Comparison of ENCODE assay signal across 20 mouse cellular contexts in the genomic region with DNA sequence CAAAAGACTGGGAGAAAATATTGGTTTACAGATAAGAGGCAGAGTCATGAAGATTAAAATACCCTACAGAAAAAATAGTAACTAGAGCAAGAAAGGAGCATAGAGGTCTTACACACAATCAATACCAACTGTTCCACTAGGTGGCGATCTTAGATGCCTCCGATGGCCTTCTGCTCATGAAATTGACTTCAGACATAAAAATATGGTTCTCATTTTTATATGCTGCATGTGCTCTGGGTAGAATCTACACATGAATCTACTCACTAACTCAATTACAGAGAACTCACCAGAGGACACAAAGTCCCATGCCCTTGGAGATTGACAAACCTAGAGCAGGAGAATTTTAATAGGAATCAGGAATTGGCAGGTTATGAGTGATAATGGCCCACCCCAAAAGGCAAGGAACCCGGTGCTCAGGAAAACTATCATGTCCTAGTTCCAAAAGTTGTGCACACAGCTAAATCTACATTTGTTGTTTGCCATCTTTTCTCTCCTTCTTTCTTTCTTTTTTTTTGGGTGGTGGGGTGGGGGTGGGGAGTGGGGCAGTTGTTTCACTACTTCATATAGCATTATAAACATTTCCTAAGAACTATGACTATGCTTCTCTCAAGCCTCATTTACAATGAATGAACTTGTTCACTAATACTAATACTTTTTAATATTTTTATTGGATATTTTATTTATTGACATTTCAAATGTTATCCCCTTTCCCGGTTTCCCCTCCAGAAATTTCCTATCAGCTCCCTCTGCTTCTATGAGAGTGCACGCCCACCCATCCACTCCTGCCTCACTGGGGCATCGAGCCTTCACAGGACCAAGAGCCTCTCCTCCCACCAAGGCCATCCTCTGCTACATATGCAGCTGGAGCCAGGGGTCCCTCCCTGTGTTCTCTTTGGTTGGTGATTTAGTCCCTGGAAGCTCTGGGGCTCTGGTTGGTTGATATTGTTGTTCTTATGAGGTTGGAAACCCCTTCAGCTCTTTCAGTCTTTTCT. TPM values are rescaled to one million over a fixed set of nuclear protein-coding genes. Genes with fewer than 3 reads are reported as not detected.
DNase-seq lines count a peak whose midpoint lies in the region; ATAC-seq and TF ChIP-seq lines count a peak whose summit lies in the region.
"Not testable (repeated sequence)": the region's sequence is repeated elsewhere in the genome, so short reads cannot be mapped to it uniquely, and the experiment has no call there.
"Had no signal": no experiment of that assay in that cellular context is flagged by ENCODE, and none has a peak within 500 bp of the region (broad histone marks: within the 10 kb centered on the region; RNA-seq: fewer than 3 reads in every experiment).

No protein-coding gene starts in this region.

- TF ChIP-seq EP300 in CH12.LX (IDR thresholded peaks at IDR 0.05; ENCODE audit: low read length); liver, embryonic 14.5 days (IDR thresholded peaks at IDR 0.05; ENCODE audit: low read depth): not testable (repeated sequence)

- not testable (repeated sequence) for H3K36me3 ChIP-seq in CH12.LX (replicated peaks in 1 of 2; ENCODE audit: control insufficient read depth in 1 of 2, insufficient read depth in 1 of 2, low read length in 1 of 2); forebrain, embryonic 11.5 days (ENCODE audit: control insufficient read depth, insufficient read depth, low read length); intestine, postnatal 0 days (ENCODE audit: control insufficient read depth, insufficient read depth); liver, embryonic 14.5 days (replicated peaks; ENCODE audit: control insufficient read depth, insufficient read depth, low read depth); midbrain, postnatal 0 days (ENCODE audit: insufficient read depth, low read length)

- not testable (repeated sequence) for H3K79me2 ChIP-seq in CH12.LX (replicated peaks; ENCODE audit: control insufficient read depth, extremely low read depth, insufficient read depth, poor library complexity, severe bottlenecking)

- WGBS in forebrain, embryonic 11.5 days, result 65% methylated on average over 6 of the region's 6 CpGs
- WGBS in intestine, postnatal 0 days, result 61% methylated on average over 6 of the region's 6 CpGs
- WGBS in liver, embryonic 14.5 days (ENCODE audit: insufficient replicate concordance), result 45% methylated on average over 6 of the region's 6 CpGs
- 62% methylated on average over 6 of the region's 6 CpGs for WGBS in midbrain, postnatal 0 days

- DNase-seq in CH12.LX (ENCODE audit: extremely low read depth), result peak; percentile 31
- peak; percentile 3 for DNase-seq in adrenal gland, postnatal 25 days
- DNase-seq in forebrain, embryonic 11.5 days (ENCODE audit: low spot score), result peak; percentile 43
- DNase-seq in kidney, postnatal 36 days, result peak; percentile 11 to 42
- DNase-seq in liver, embryonic 14.5 days (ENCODE audit: low read depth in 3 of 3, low spot score in 3 of 3); midbrain, postnatal 0 days (ENCODE audit: low spot score): not testable (repeated sequence)

- in situ Hi-C loops in CH12.LX (cut with MboI; ENCODE audit: low pct_ligation_motif_present, low pct_unique_long_range_greater_than_20kb, low sequenced_read_pairs), result not testable (repeated sequence)

- TF ChIP-seq CTCF in CH12.LX (conservative IDR thresholded peaks at IDR 0.05 in 1 of 2, IDR thresholded peaks at IDR 0.05 in 1 of 2; ENCODE audit: low read depth in 2 of 2, low read length in 2 of 2), result peak; percentile 53 to 76; a peak in 3 of 4 replicates
- peak; percentile 54 for TF ChIP-seq CTCF in intestine, postnatal 0 days (IDR thresholded peaks at IDR 0.05; ENCODE audit: low read depth)
- TF ChIP-seq CTCF in liver, embryonic 14.5 days (IDR thresholded peaks at IDR 0.05; ENCODE audit: low read depth), result peak; percentile 32; the same call in 1 of the 2 replicates
- peak; percentile 22 for TF ChIP-seq CTCF in midbrain, postnatal 0 days (IDR thresholded peaks at IDR 0.05)

- TF ChIP-seq RAD21 in CH12.LX (IDR thresholded peaks at IDR 0.05; ENCODE audit: low read depth, low read length), result not testable (repeated sequence)

- H3K4me2 ChIP-seq in CH12.LX (ENCODE audit: insufficient read depth, low read depth, poor library complexity, severe bottlenecking); forebrain, embryonic 11.5 days (ENCODE audit: low read depth, low read length, severe bottlenecking); intestine, postnatal 0 days (replicated peaks; ENCODE audit: low read depth); liver, embryonic 14.5 days (ENCODE audit: low read depth); midbrain, postnatal 0 days (ENCODE audit: low read depth, low read length, poor library complexity, severe bottlenecking): not testable (repeated sequence)

- dilution Hi-C loops in CH12.LX (cut with MboI; ENCODE audit: extremely low pct_ligation_motif_present, extremely low pct_unique_long_range_greater_than_20kb, low sequenced_read_pairs), result not testable (repeated sequence)

- H3K9ac ChIP-seq in CH12.LX (ENCODE audit: insufficient read depth, low read depth); forebrain, embryonic 11.5 days (ENCODE audit: low read length); intestine, postnatal 0 days (ENCODE audit: low read depth, low read length); liver, embryonic 14.5 days (replicated peaks); midbrain, postnatal 0 days (replicated peaks; ENCODE audit: low read length, poor library complexity, severe bottlenecking): not testable (repeated sequence)

- not testable (repeated sequence) for H3K4me3 ChIP-seq in CH12.LX (replicated peaks in 1 of 3; ENCODE audit: low read depth in 2 of 3, low read length in 2 of 3, poor library complexity in 1 of 3); forebrain, embryonic 11.5 days (ENCODE audit: low read depth, low read length); intestine, postnatal 0 days (ENCODE audit: low read depth, low read length); liver, embryonic 14.5 days (ENCODE audit: insufficient read depth in 1 of 2, low read depth in 2 of 2, low read length in 2 of 2); midbrain, postnatal 0 days (ENCODE audit: low read depth, low read length)

- not testable (repeated sequence) for H3K27ac ChIP-seq in CH12.LX (ENCODE audit: insufficient read depth, low read depth); forebrain, embryonic 11.5 days (ENCODE audit: low read depth, low read length); intestine, postnatal 0 days (ENCODE audit: low read depth, low read length); liver, embryonic 14.5 days; midbrain, postnatal 0 days (ENCODE audit: low read depth, low read length)

- H3K4me1 ChIP-seq in CH12.LX (ENCODE audit: control insufficient read depth in 1 of 2, insufficient read depth in 2 of 2); forebrain, embryonic 11.5 days (replicated peaks; ENCODE audit: control insufficient read depth, insufficient read depth, low read length); intestine, postnatal 0 days (replicated peaks; ENCODE audit: control insufficient read depth, insufficient read depth, low read length); liver, embryonic 14.5 days (replicated peaks; ENCODE audit: control insufficient read depth in 2 of 2, insufficient read depth in 2 of 2, low read length in 1 of 2); midbrain, postnatal 0 days (ENCODE audit: insufficient read depth, low read length): not testable (repeated sequence)

- not testable (repeated sequence) for H3K27me3 ChIP-seq in CH12.LX (replicated peaks); forebrain, embryonic 11.5 days (ENCODE audit: control insufficient read depth, insufficient read depth, low read length); intestine, postnatal 0 days (replicated peaks; ENCODE audit: control insufficient read depth, insufficient read depth, low read length); liver, embryonic 14.5 days (ENCODE audit: control insufficient read depth, insufficient read depth, low read length); midbrain, postnatal 0 days (ENCODE audit: insufficient read depth, low read length)

- not testable (repeated sequence) for H3K9me3 ChIP-seq in CH12.LX (replicated peaks; ENCODE audit: low read length); liver, embryonic 14.5 days (ENCODE audit: control insufficient read depth, low read length)
- peaks cover 16% of the 10 kb centered on the region for H3K9me3 ChIP-seq in forebrain, embryonic 11.5 days (ENCODE audit: control insufficient read depth, low read length)
- peaks cover 10% of the 10 kb centered on the region; the same call in 1 of the 2 replicates for H3K9me3 ChIP-seq in intestine, postnatal 0 days (ENCODE audit: control insufficient read depth)
- H3K9me3 ChIP-seq in midbrain, postnatal 0 days (ENCODE audit: low read length), result peaks cover 37% of the 10 kb centered on the region

- ATAC-seq in forebrain, embryonic 11.5 days (replicated peaks; ENCODE audit: low FRiP score); liver, embryonic 14.5 days (ENCODE audit: insufficient read depth): not testable (repeated sequence)
- ATAC-seq in intestine, postnatal 0 days, result 0 out of 2 replicates have a peak, but pooled peaks have one; percentile 36
- peak; percentile 58; the same call in 1 of the 2 replicates for ATAC-seq in midbrain, postnatal 0 days (ENCODE audit: low FRiP score)

- not testable (repeated sequence) for TF ChIP-seq POLR2A in CH12.LX (IDR thresholded peaks at IDR 0.05; ENCODE audit: low read depth, low read length)

RNA-seq across cellular contexts. Expression of gene Gm21190, which starts 20.3 kb away (rescaled TPM):
- total RNA-seq in CH12.LX (2012; rRNA removed) (not detected in 2 replicates), CH12.LX (2014; rRNA removed) (not detected in 2 replicates)
- not detected in 2 replicates for polyA plus RNA-seq in CH12.LX (2012; ENCODE audit: insufficient read length, low read depth)
- total RNA-seq in adrenal gland, postnatal 25 days (2021), result not detected in 2 replicates
- not detected in 2 replicates for polyA plus RNA-seq in forebrain, embryonic 11.5 days (2014; fragmentation: Nextera tagmentation; extraction: Ambion mirVana)
- polyA plus RNA-seq in intestine, postnatal 0 days (2015; fragmentation: Nextera tagmentation; extraction: Ambion mirVana), result not detected in 2 replicates
- polyA plus RNA-seq in liver, embryonic 14.5 days (2012; rRNA removed), result not detected in 2 replicates
- polyA plus RNA-seq in liver, embryonic 14.5 days (2014; fragmentation: Nextera tagmentation; extraction: Ambion mirVana), result not detected in 2 replicates
- not detected in 2 replicates for total RNA-seq in midbrain, postnatal 0 days (2014; rRNA removed)
- polyA plus RNA-seq in midbrain, postnatal 0 days (2015; fragmentation: Nextera tagmentation; extraction: Ambion mirVana), result not detected in 2 replicates
- total RNA-seq: adrenal gland, adult 8-10 months; gastrocnemius, postnatal 25 days; heart, postnatal 25 days; layer of hippocampus, postnatal 36 days; left cerebral cortex, postnatal 36 days; MEL had no signal
- polyA plus RNA-seq: cortical plate, adult 2 months; forebrain, embryonic 12.5 days; hindbrain, embryonic 15.5 days; intestine, embryonic 16.5 days; liver, embryonic 15.5 days; midbrain, embryonic 10.5 days; neural tube, embryonic 15.5 days had no signal

RNA-seq across cellular contexts. Expression of gene Gm21149, which starts 32.4 kb away (rescaled TPM):
- not detected in 2 replicates for total RNA-seq in CH12.LX (2012; rRNA removed)
- not detected in 2 replicates for total RNA-seq in CH12.LX (2014; rRNA removed)
- polyA plus RNA-seq in CH12.LX (2012; ENCODE audit: insufficient read length, low read depth), result not detected in 2 replicates
- total RNA-seq in adrenal gland, postnatal 25 days (2021), result not detected in 2 replicates
- polyA plus RNA-seq in forebrain, embryonic 11.5 days (2014; fragmentation: Nextera tagmentation; extraction: Ambion mirVana), result not detected in 2 replicates
- not detected in 2 replicates for polyA plus RNA-seq in intestine, postnatal 0 days (2015; fragmentation: Nextera tagmentation; extraction: Ambion mirVana)
- not detected in 2 replicates for polyA plus RNA-seq in liver, embryonic 14.5 days (2012; rRNA removed)
- polyA plus RNA-seq in liver, embryonic 14.5 days (2014; fragmentation: Nextera tagmentation; extraction: Ambion mirVana), result not detected in 2 replicates
- not detected in 2 replicates for total RNA-seq in midbrain, postnatal 0 days (2014; rRNA removed)
- not detected in 2 replicates for polyA plus RNA-seq in midbrain, postnatal 0 days (2015; fragmentation: Nextera tagmentation; extraction: Ambion mirVana)
- total RNA-seq: adrenal gland, adult 8-10 months; gastrocnemius, postnatal 25 days; heart, postnatal 25 days; layer of hippocampus, postnatal 36 days; left cerebral cortex, postnatal 36 days; MEL had no signal
- polyA plus RNA-seq: forebrain, embryonic 12.5 days; hindbrain, embryonic 15.5 days; intestine, embryonic 16.5 days; liver, embryonic 15.5 days; midbrain, embryonic 10.5 days; neural tube, embryonic 15.5 days had no signal
